Mouse (Mus musculus) lung, embryonic 14.5 days (tissue): ENCODE results near the gene Slc45a3. TPM values are rescaled to one million over a fixed set of nuclear protein-coding genes. Genes with fewer than 3 reads are reported as not detected.
A peak's percentile ranks its signal among the peaks of the same experiment; 100 is the strongest.

Experiments
- ATAC-seq: fragments of 200-750 bp; cut with Nextera tagmentation; 2 replicates; pipeline ENCODE4 v1.8.0; 2017; ENCODE audit warnings: mild to moderate bottlenecking, moderate TSS enrichment, moderate library complexity; ENCODE audit not compliant: insufficient read depth
- DNase-seq: peaks from one replicate; pipeline ENCODE4 v3.0.0-alpha.2; 2015
- H3K27ac ChIP-seq: fragments of 300-500 bp; sonication (generic); 2 replicates; pipeline ENCODE4 v1.5.1; 2014; ENCODE audit warnings: low read depth, mild to moderate bottlenecking, moderate library complexity
- H3K27me3 ChIP-seq: fragments of 300-500 bp; sonication (generic); 2 replicates; pipeline ENCODE4 v1.6.1; 2014; ENCODE audit warnings: low read length, control low read depth; ENCODE audit not compliant: insufficient read depth
- H3K36me3 ChIP-seq: fragments of 300-500 bp; sonication (generic); 2 replicates; pipeline ENCODE4 v1.6.1; 2014; ENCODE audit warnings: control low read depth; ENCODE audit not compliant: insufficient read depth
- H3K4me1 ChIP-seq: fragments of 300-500 bp; sonication (generic); 2 replicates; pipeline ENCODE4 v1.6.1; 2014; ENCODE audit warnings: antibody characterized with exemption, control low read depth; ENCODE audit not compliant: insufficient read depth
- H3K4me2 ChIP-seq: fragments of 300-500 bp; sonication (generic); 2 replicates; pipeline ENCODE4 v1.6.1; 2014; ENCODE audit warnings: mild to moderate bottlenecking
- H3K4me3 ChIP-seq: fragments of 300-500 bp; sonication (generic); 2 replicates; pipeline ENCODE4 v1.5.1; 2014; ENCODE audit warnings: low read depth, low read length
- H3K9ac ChIP-seq: fragments of 300-500 bp; sonication (generic); 2 replicates; pipeline ENCODE4 v1.6.1; 2014
- H3K9me3 ChIP-seq: fragments of 300-500 bp; sonication (generic); 2 replicates; pipeline ENCODE4 v1.6.1; 2016; ENCODE audit warnings: low read depth, low read length, control low read depth
- CTCF ChIP-seq: IDR thresholded peaks from 2 replicates; pipeline ENCODE4 v1.5.1; 2016; ENCODE audit warnings: antibody characterized with exemption, low read depth
- WGBS: fragments of 180-500 bp; shearing (Covaris S2); extraction: QIAGEN DNeasy Blood & Tissue Kit; methylation state at CpG from one replicate; pipeline ENCODE4 v1.1.7; 2014; 5-methylcytosine and 5-hydroxymethylcytosine counted together
- polyA plus RNA-seq: library from polyadenylated mRNA; unstranded; fragments of >200 nt; fragmentation: Nextera tagmentation; extraction: Ambion mirVana; gene quantifications from 2 replicates; pipeline ENCODE4 v1.2.1, GENCODE M21; 2014

The Slc45a3 gene
- polyA plus RNA-seq, 1 experiment from 2014 or later, result 2.2 TPM

- H3K4me3 ChIP-seq, result no peak overlapping the region
- H3K4me2 ChIP-seq, result no peak overlapping the region
- H3K4me1 ChIP-seq, result no peaks in the 10 kb centered on the region
- ATAC-seq (no peak), DNase-seq (no peak)
- 72% methylated on average over 12 of the region's 12 CpGs for WGBS
- H3K9me3 ChIP-seq, result no peaks in the 10 kb centered on the region
- H3K36me3 ChIP-seq, result no peaks in the 10 kb centered on the region
- TF ChIP-seq CTCF, result no peak
- no peaks in the 10 kb centered on the region for H3K27me3 ChIP-seq
- H3K9ac ChIP-seq, result no peak overlapping the region
- no peak overlapping the region for H3K27ac ChIP-seq
Measured at GRCm38 (mm10) chr1:131954242-131954865, 8.4 kb upstream of the Slc45a3 start.

- H3K4me1 ChIP-seq, result no peaks in the 10 kb centered on the region
- H3K4me3 ChIP-seq, result no peak overlapping the region
- H3K27me3 ChIP-seq, result no peaks in the 10 kb centered on the region; the same call in 1 of the 2 replicates
- DNase-seq (no peak), ATAC-seq (no peak)
- H3K9ac ChIP-seq, result no peak overlapping the region
- WGBS, result 17% methylated on average over 3 of the region's 3 CpGs
- no peak for TF ChIP-seq CTCF
- H3K27ac ChIP-seq, result no peak overlapping the region
- H3K4me2 ChIP-seq, result no peak overlapping the region
- H3K36me3 ChIP-seq, result no peaks in the 10 kb centered on the region
- H3K9me3 ChIP-seq, result no peaks in the 10 kb centered on the region
Measured at GRCm38 (mm10) chr1:131955131-131955757, 7.5 kb upstream of the Slc45a3 start.

GRCm38 (mm10) chr1:131957416-131957815 is 5.4 kb upstream of the Slc45a3 start:
- 41% methylated on average over 5 of the region's 5 CpGs for WGBS
- H3K36me3 ChIP-seq, result no peaks in the 10 kb centered on the region
- H3K9me3 ChIP-seq, result no peaks in the 10 kb centered on the region
- H3K27ac ChIP-seq, result no peak overlapping the region
- DNase-seq (no peak), ATAC-seq (no peak)
- no peak overlapping the region for H3K4me3 ChIP-seq
- H3K27me3 ChIP-seq, result peaks cover 9% of the 10 kb centered on the region
- TF ChIP-seq CTCF, result no peak
- H3K4me2 ChIP-seq, result no peak overlapping the region
- H3K4me1 ChIP-seq, result no peaks in the 10 kb centered on the region
- H3K9ac ChIP-seq, result no peak overlapping the region

- no peak overlapping the region for H3K9ac ChIP-seq
- H3K36me3 ChIP-seq, result no peaks in the 10 kb centered on the region
- no peak overlapping the region for H3K4me2 ChIP-seq
- no peak for ATAC-seq
- H3K27ac ChIP-seq, result no peak overlapping the region
- 56% methylated on average over 2 of the region's 2 CpGs for WGBS
- no peak for TF ChIP-seq CTCF
- H3K9me3 ChIP-seq, result no peaks in the 10 kb centered on the region
- H3K4me3 ChIP-seq, result no peak overlapping the region
- no peak for DNase-seq
- no peaks in the 10 kb centered on the region for H3K4me1 ChIP-seq
- H3K27me3 ChIP-seq, result peaks cover 43% of the 10 kb centered on the region
Measured at GRCm38 (mm10) chr1:131961004-131961403, 1.8 kb upstream of the Slc45a3 start.

- TF ChIP-seq CTCF, result no peak
- Histone ChIP-seq H3K9me3 (no peaks in the 10 kb centered on the region), H3K4me3 (peak overlapping the region; percentile 74), H3K27ac (no peak overlapping the region), H3K9ac (peak overlapping the region; percentile 55), H3K4me2 (peak overlapping the region; percentile 100), H3K4me1 (no peaks in the 10 kb centered on the region), H3K36me3 (no peaks in the 10 kb centered on the region), H3K27me3 (peaks cover 47% of the 10 kb centered on the region)
- ATAC-seq (peak; percentile 72), DNase-seq (peak; percentile 34)
- under 1% methylated on average over 71 of the region's 76 CpGs for WGBS
Measured at GRCm38 (mm10) chr1:131963085-131963951, 551 bp downstream of the Slc45a3 start.

GRCm38 (mm10) chr1:131964100-131964499 is 1.3 kb downstream of the Slc45a3 start:
- TF ChIP-seq CTCF, result no peak
- Histone ChIP-seq H3K4me3 (peak overlapping the region; percentile 74; the same call in 1 of the 2 replicates), H3K27me3 (peaks cover 47% of the 10 kb centered on the region), H3K9me3 (no peaks in the 10 kb centered on the region), H3K27ac (no peak overlapping the region), H3K4me2 (peak overlapping the region; percentile 100), H3K36me3 (no peaks in the 10 kb centered on the region), H3K9ac (no peak overlapping the region), H3K4me1 (no peaks in the 10 kb centered on the region)
- 27% methylated on average over 5 of the region's 5 CpGs for WGBS
- no peak for ATAC-seq
- no peak for DNase-seq

GRCm38 (mm10) chr1:131964580-131964979 is 1.8 kb downstream of the Slc45a3 start:
- DNase-seq (no peak), ATAC-seq (no peak)
- Histone ChIP-seq H3K36me3 (no peaks in the 10 kb centered on the region), H3K9me3 (no peaks in the 10 kb centered on the region), H3K27me3 (peaks cover 47% of the 10 kb centered on the region), H3K4me2 (no peak overlapping the region), H3K4me3 (no peak overlapping the region), H3K27ac (no peak overlapping the region), H3K9ac (no peak overlapping the region), H3K4me1 (no peaks in the 10 kb centered on the region)
- TF ChIP-seq CTCF, result no peak
- WGBS, result 78% methylated on average over 7 of the region's 7 CpGs
